Mouse (Mus musculus): ENCODE measurements at regions not wholly inside any gene's neighbourhood (a gene's known extent, or its start where the extent isn't known, plus 50 kb on each side); places are given as distances from the start of the nearest gene placed in this dataset.

DNA sequence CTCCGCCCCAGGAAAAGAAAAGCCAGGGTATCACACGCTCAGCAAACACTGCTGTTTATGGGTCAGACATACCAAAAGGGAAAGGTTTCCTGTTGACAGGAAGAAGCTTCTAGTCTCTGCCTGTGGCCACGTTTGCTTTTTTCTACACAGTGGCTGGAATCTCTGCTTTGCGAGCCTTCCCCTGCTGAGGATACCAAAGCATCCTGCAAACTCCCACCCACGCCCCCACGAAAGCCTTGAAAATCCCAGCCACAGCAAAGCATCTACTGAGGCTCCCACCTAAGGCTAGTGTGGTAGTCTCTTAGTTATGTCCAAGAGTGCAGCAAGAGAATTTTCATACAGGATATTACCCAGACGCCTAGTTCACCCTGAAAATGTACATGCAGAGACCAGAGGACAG lies 128.2 kb upstream of the Rybp start:
- TF ChIP-seq CTCF (IDR thresholded peaks at IDR 0.05; ENCODE audit: low read depth) (no peak), EP300 (IDR thresholded peaks at IDR 0.05; ENCODE audit: low read depth) (no peak)

Data from liver, postnatal 0 days (tissue).